Mouse (Mus musculus) intestine, postnatal 0 days (tissue): ENCODE measurements around the gene Gm20532. TPM values are rescaled to one million over a fixed set of nuclear protein-coding genes. Genes with fewer than 3 reads are reported as not detected.

ENCODE experiments used
- ATAC-seq: fragments of 200-750 bp; cut with Nextera tagmentation; 2 replicates; pipeline ENCODE4 v1.8.0; 2017; ENCODE audit warnings: mild to moderate bottlenecking, moderate TSS enrichment, moderate library complexity
- H3K27ac ChIP-seq: fragments of 300-500 bp; sonication (generic); 2 replicates; pipeline ENCODE4 v1.5.1; 2014; ENCODE audit warnings: mild to moderate bottlenecking, low read depth, low read length, moderate library complexity
- H3K27me3 ChIP-seq: fragments of 300-500 bp; sonication (generic); replicated peaks from 2 replicates; pipeline ENCODE4 v1.6.1; 2014; ENCODE audit warnings: low read length, mixed read lengths; ENCODE audit not compliant: control insufficient read depth, insufficient read depth
- H3K36me3 ChIP-seq: fragments of 300-500 bp; sonication (generic); 2 replicates; pipeline ENCODE4 v1.6.1; 2014; ENCODE audit warnings: mild to moderate bottlenecking, moderate library complexity; ENCODE audit not compliant: control insufficient read depth, insufficient read depth
- H3K4me1 ChIP-seq: fragments of 300-500 bp; sonication (generic); replicated peaks from 2 replicates; pipeline ENCODE4 v1.6.1; 2014; ENCODE audit warnings: antibody characterized with exemption, low read length, mixed read lengths; ENCODE audit not compliant: control insufficient read depth, insufficient read depth
- H3K4me2 ChIP-seq: fragments of 300-500 bp; sonication (generic); replicated peaks from 2 replicates; pipeline ENCODE4 v1.6.1; 2014; ENCODE audit warnings: low read depth, mild to moderate bottlenecking, moderate library complexity
- H3K4me3 ChIP-seq: fragments of 300-500 bp; sonication (generic); 2 replicates; pipeline ENCODE4 v1.5.1; 2014; ENCODE audit warnings: low read depth, low read length
- H3K9ac ChIP-seq: fragments of 300-500 bp; sonication (generic); 2 replicates; pipeline ENCODE4 v1.6.1; 2014; ENCODE audit warnings: mild to moderate bottlenecking, low read depth, low read length
- H3K9me3 ChIP-seq: fragments of 300-500 bp; sonication (generic); 2 replicates; pipeline ENCODE4 v1.6.1; 2016; ENCODE audit warnings: mixed run types; ENCODE audit not compliant: control insufficient read depth
- CTCF ChIP-seq: sonication (generic); IDR thresholded peaks from 2 replicates; pipeline ENCODE4 v1.5.1; 2016; ENCODE audit warnings: low read depth, mild to moderate bottlenecking, control low read depth, antibody characterized with exemption, moderate library complexity
- WGBS: fragments of 180-500 bp; shearing (Covaris S2); extraction: QIAGEN DNeasy Blood & Tissue Kit; methylation state at CpG from one replicate; pipeline ENCODE4 v1.1.7; 2014; 5-methylcytosine and 5-hydroxymethylcytosine counted together
- polyA plus RNA-seq: library from polyadenylated mRNA; unstranded; fragments of >200 nt; fragmentation: Nextera tagmentation; extraction: Ambion mirVana; gene quantifications from 2 replicates; pipeline ENCODE4 v1.2.1, GENCODE M21; 2015

Gene Gm20532
- polyA plus RNA-seq, 1 experiment from 2014 or later: not detected

- H3K4me1 ChIP-seq: 0 out of 2 replicates have a peak, but pooled peaks cover 6% of the 10 kb centered on the region
- no peak overlapping the region for H3K4me3 ChIP-seq
- peaks cover 43% of the 10 kb centered on the region for H3K36me3 ChIP-seq
- H3K27me3 ChIP-seq: no peaks in the 10 kb centered on the region
- WGBS: 59% methylated on average over 12 of the region's 12 CpGs
- H3K9me3 ChIP-seq: no peaks in the 10 kb centered on the region
- no peak overlapping the region for H3K4me2 ChIP-seq
- no peak for TF ChIP-seq CTCF
- no peak for ATAC-seq
- H3K27ac ChIP-seq: no peak overlapping the region
- no peak overlapping the region; the same call in 1 of the 2 replicates for H3K9ac ChIP-seq
Observed at GRCm38 (mm10) chr2:26634629-26635488, 48.4 kb downstream of the Gm20532 start.

GRCm38 (mm10) chr2:26635489-26636324 lies 49.3 kb downstream of the Gm20532 start:
- no peaks in the 10 kb centered on the region for H3K9me3 ChIP-seq
- WGBS: 66% methylated on average over 21 of the region's 21 CpGs
- 0 out of 2 replicates have a peak, but pooled peaks cover 8% of the 10 kb centered on the region for H3K4me1 ChIP-seq
- no peak overlapping the region for H3K4me3 ChIP-seq
- TF ChIP-seq CTCF: no peak
- no peak overlapping the region for H3K4me2 ChIP-seq
- no peak overlapping the region for H3K27ac ChIP-seq
- no peak overlapping the region for H3K9ac ChIP-seq
- H3K36me3 ChIP-seq: peaks cover 43% of the 10 kb centered on the region
- no peak for ATAC-seq
- no peaks in the 10 kb centered on the region for H3K27me3 ChIP-seq

- 0 out of 2 replicates have a peak, but pooled peaks cover 8% of the 10 kb centered on the region for H3K4me1 ChIP-seq
- H3K9me3 ChIP-seq: no peaks in the 10 kb centered on the region
- no peak overlapping the region for H3K4me3 ChIP-seq
- H3K27ac ChIP-seq: no peak overlapping the region
- no peak for ATAC-seq
- H3K36me3 ChIP-seq: peaks cover 43% of the 10 kb centered on the region
- no peak for TF ChIP-seq CTCF
- no peak overlapping the region for H3K4me2 ChIP-seq
- WGBS: 19% methylated on average over 2 of the region's 2 CpGs
- no peaks in the 10 kb centered on the region for H3K27me3 ChIP-seq
- no peak overlapping the region for H3K9ac ChIP-seq
Observed at GRCm38 (mm10) chr2:26636325-26636635, 49.8 kb downstream of the Gm20532 start.

GRCm38 (mm10) chr2:26637316-26637932 lies 51.0 kb downstream of the Gm20532 start:
- no peak for ATAC-seq
- no peak overlapping the region for H3K4me3 ChIP-seq
- H3K36me3 ChIP-seq: peaks cover 43% of the 10 kb centered on the region
- H3K9me3 ChIP-seq: no peaks in the 10 kb centered on the region
- no peak overlapping the region for H3K9ac ChIP-seq
- H3K4me2 ChIP-seq: no peak overlapping the region
- no peaks in the 10 kb centered on the region for H3K27me3 ChIP-seq
- TF ChIP-seq CTCF: no peak
- H3K27ac ChIP-seq: no peak overlapping the region
- H3K4me1 ChIP-seq: 0 out of 2 replicates have a peak, but pooled peaks cover 8% of the 10 kb centered on the region
- 61% methylated on average over 4 of the region's 4 CpGs for WGBS

GRCm38 (mm10) chr2:26638039-26638438 lies 51.6 kb downstream of the Gm20532 start:
- ATAC-seq: no peak
- Histone ChIP-seq H3K9ac (no peak overlapping the region), H3K36me3 (peaks cover 43% of the 10 kb centered on the region), H3K9me3 (no peaks in the 10 kb centered on the region), H3K27me3 (no peaks in the 10 kb centered on the region), H3K4me1 (0 out of 2 replicates have a peak, but pooled peaks cover 8% of the 10 kb centered on the region), H3K27ac (no peak overlapping the region), H3K4me3 (no peak overlapping the region), H3K4me2 (peak overlapping the region; percentile 75)
- TF ChIP-seq CTCF: no peak
- WGBS: 69% methylated on average over 5 of the region's 5 CpGs

GRCm38 (mm10) chr2:26638572-26638971 lies 52.1 kb downstream of the Gm20532 start:
- no peaks in the 10 kb centered on the region for H3K9me3 ChIP-seq
- H3K4me3 ChIP-seq: peak overlapping the region; percentile 90
- no peak overlapping the region; the same call in 1 of the 2 replicates for H3K27ac ChIP-seq
- H3K9ac ChIP-seq: no peak overlapping the region
- TF ChIP-seq CTCF: peak; percentile 22; the same call in 1 of the 2 replicates
- H3K4me1 ChIP-seq: 0 out of 2 replicates have a peak, but pooled peaks cover 8% of the 10 kb centered on the region
- 41% methylated on average over 5 of the region's 5 CpGs for WGBS
- no peak for ATAC-seq
- H3K4me2 ChIP-seq: peak overlapping the region; percentile 75
- no peaks in the 10 kb centered on the region for H3K27me3 ChIP-seq
- H3K36me3 ChIP-seq: peaks cover 43% of the 10 kb centered on the region
